Mouse (Mus musculus) stomach, embryonic 16.5 days (tissue): ENCODE measurements around the gene Mdm4. TPM values are rescaled to one million over a fixed set of nuclear protein-coding genes. Genes with fewer than 3 reads are reported as not detected.
"Not testable (repeated sequence)": the region's sequence is repeated elsewhere in the genome, so short reads cannot be mapped to it uniquely, and the experiment has no call there.

Source experiments
- ATAC-seq: fragments of 200-750 bp; cut with Nextera tagmentation; 2 replicates; pipeline ENCODE4 v1.8.0; 2017; ENCODE audit warnings: moderate number of reproducible peaks, moderate TSS enrichment; ENCODE audit not compliant: insufficient read depth, low FRiP score
- H3K27ac ChIP-seq: fragments of 300-500 bp; sonication (generic); 2 replicates; pipeline ENCODE4 v1.5.1; 2014; ENCODE audit warnings: low read length
- H3K27me3 ChIP-seq: fragments of 300-500 bp; sonication (generic); 2 replicates; pipeline ENCODE4 v1.6.1; 2014; ENCODE audit warnings: low read length, control low read depth, mixed read lengths; ENCODE audit not compliant: control insufficient read depth, insufficient read depth
- H3K36me3 ChIP-seq: fragments of 300-500 bp; sonication (generic); 2 replicates; pipeline ENCODE4 v1.6.1; 2014; ENCODE audit warnings: low read length; ENCODE audit not compliant: control insufficient read depth, insufficient read depth
- H3K4me1 ChIP-seq: fragments of 300-500 bp; sonication (generic); 2 replicates; pipeline ENCODE4 v1.6.1; 2014; ENCODE audit warnings: low read length, control low read depth, mixed read lengths; ENCODE audit not compliant: control insufficient read depth, insufficient read depth
- H3K4me2 ChIP-seq: fragments of 300-500 bp; sonication (generic); 2 replicates; pipeline ENCODE4 v1.6.1; 2014; ENCODE audit warnings: low read depth, low read length, mixed read lengths
- H3K4me3 ChIP-seq: fragments of 300-500 bp; sonication (generic); replicated peaks from 2 replicates; pipeline ENCODE4 v1.5.1; 2014; ENCODE audit warnings: mild to moderate bottlenecking, low read length
- H3K9ac ChIP-seq: fragments of 300-500 bp; sonication (generic); 2 replicates; pipeline ENCODE4 v1.6.1; 2014; ENCODE audit warnings: low read length
- H3K9me3 ChIP-seq: fragments of 300-500 bp; sonication (generic); replicated peaks from 2 replicates; pipeline ENCODE4 v1.6.1; 2016; ENCODE audit warnings: low read length, control low read depth; ENCODE audit not compliant: control insufficient read depth
- WGBS: fragments of 180-500 bp; shearing (Covaris S2); extraction: QIAGEN DNeasy Blood & Tissue Kit; methylation state at CpG from one replicate; pipeline ENCODE4 v1.1.7; 2014; 5-methylcytosine and 5-hydroxymethylcytosine counted together
- polyA plus RNA-seq: library from polyadenylated mRNA; unstranded; fragments of >200 nt; fragmentation: Nextera tagmentation; extraction: Ambion mirVana; gene quantifications from 2 replicates; pipeline ENCODE4 v1.2.1, GENCODE M21; 2015

The Mdm4 gene
- polyA plus RNA-seq, 1 experiment from 2014 or later = 33.7 TPM

DNA sequence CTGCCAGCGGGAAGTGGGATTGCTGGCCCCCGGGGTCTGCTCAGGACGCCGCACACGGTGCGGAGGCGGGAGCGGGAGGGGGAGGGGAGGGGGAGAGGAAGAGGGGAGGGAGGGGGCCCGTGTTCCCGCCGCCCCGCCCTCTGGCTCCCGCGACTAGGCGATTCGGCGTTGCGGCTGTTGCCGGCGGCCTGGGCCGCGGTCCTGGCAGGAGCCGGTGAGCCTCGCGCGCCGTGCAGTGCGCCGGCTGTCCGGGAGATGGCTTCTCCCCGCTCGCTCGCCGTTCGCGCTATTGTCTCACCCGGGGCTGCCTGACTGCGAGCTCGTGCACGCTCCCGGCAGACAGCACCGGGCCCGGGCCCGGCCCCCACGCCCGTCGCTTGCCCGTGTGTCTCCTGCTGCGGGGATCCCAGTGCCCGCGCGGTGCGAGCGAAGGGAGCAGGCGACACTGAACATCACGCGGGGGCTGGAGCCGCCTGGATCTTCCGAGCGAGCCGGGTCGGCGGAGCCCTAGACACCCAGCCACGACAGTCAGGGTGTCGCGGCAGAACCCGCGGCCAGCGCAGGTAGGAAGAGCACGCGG, 15.6 kb upstream of the Mdm4 start:
- ATAC-seq = peak; percentile 87
- WGBS = under 1% methylated on average over 61 of the region's 71 CpGs
- H3K4me2 ChIP-seq = peak overlapping the region; percentile 60

DNA sequence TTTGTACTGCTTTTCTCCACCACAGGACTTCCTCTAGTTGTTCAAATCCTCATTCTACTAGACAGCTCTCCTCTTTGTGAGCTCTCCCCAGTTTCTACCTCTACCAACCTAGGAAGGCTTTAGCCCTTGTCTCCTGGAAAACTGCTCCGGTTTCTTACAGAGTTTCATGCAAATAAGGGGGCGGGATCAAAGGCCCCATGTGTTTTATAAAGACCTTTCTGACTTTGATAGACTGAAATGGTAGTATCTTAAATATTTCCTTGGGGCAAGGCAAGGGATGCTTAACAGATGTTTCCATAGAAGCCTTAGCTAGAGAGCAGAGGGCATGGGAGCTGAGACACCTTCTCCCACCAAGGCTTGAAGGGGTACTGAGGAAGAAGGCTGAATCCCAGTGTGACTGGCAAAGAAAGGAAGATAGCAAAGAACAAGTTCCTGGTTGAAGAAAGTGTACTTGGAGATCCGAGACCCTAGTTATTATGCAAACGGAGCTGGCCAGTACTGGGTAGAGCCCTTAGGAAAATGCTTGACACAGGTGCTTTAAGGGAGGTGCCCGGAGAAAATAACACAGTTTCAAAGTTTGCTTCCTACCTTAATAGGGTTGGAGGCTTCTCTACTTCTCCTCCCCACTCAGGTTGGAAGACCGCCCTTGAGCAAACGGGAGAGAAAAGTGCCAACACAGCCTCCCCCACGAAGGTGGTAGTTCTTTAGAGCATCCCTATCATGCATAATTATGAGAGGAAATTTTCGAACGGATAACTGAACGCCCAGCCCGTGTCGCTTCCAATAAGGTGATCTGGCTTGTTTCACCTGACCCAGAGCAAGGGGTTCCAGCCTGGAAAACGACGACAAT, 14.9 kb upstream of the Mdm4 start, which contains the start of gene Pik3c2b:
Gene Pik3c2b, plus strand, starts transcription at position 657 of the 850 bp plus-strand sequence.
- peak within 1 kb of the TSS; percentile 94 for H3K9ac ChIP-seq
- H3K4me2 ChIP-seq = peak within 1 kb of the TSS; percentile 60
- no peaks in the 10 kb centered on the region for H3K27me3 ChIP-seq
- no peak for ATAC-seq
- no peaks in the 10 kb centered on the region for H3K36me3 ChIP-seq
- WGBS = 4% methylated on average over 15 of the region's 15 CpGs
- peaks cover 26% of the 10 kb centered on the region for H3K4me1 ChIP-seq
- H3K27ac ChIP-seq = peak within 1 kb of the TSS; percentile 87
- H3K4me3 ChIP-seq = peak within 1 kb of the TSS; percentile 80
- H3K9me3 ChIP-seq = no peaks in the 10 kb centered on the region

More for the DNA sequence above, 15.6 kb upstream of the Mdm4 start:
- H3K4me1 ChIP-seq = peaks cover 26% of the 10 kb centered on the region
- no peaks in the 10 kb centered on the region for H3K9me3 ChIP-seq
- peak overlapping the region; percentile 80 for H3K4me3 ChIP-seq
- H3K9ac ChIP-seq = peak overlapping the region; percentile 94
- no peaks in the 10 kb centered on the region for H3K36me3 ChIP-seq
- H3K27me3 ChIP-seq = no peaks in the 10 kb centered on the region
- H3K27ac ChIP-seq = peak overlapping the region; percentile 87

GRCm38 (mm10) chr1:133039505-133039949, 9.2 kb upstream of the Mdm4 start:
- H3K4me3 ChIP-seq = no peak overlapping the region
- H3K27me3 ChIP-seq = no peaks in the 10 kb centered on the region
- WGBS = 16% methylated on average over 4 of the region's 4 CpGs
- no peak overlapping the region for H3K27ac ChIP-seq
- no peaks in the 10 kb centered on the region for H3K9me3 ChIP-seq
- no peaks in the 10 kb centered on the region for H3K36me3 ChIP-seq
- H3K9ac ChIP-seq = no peak overlapping the region
- H3K4me1 ChIP-seq = no peaks in the 10 kb centered on the region
- peak; percentile 66; the same call in 1 of the 2 replicates for ATAC-seq
- no peak overlapping the region for H3K4me2 ChIP-seq

DNA sequence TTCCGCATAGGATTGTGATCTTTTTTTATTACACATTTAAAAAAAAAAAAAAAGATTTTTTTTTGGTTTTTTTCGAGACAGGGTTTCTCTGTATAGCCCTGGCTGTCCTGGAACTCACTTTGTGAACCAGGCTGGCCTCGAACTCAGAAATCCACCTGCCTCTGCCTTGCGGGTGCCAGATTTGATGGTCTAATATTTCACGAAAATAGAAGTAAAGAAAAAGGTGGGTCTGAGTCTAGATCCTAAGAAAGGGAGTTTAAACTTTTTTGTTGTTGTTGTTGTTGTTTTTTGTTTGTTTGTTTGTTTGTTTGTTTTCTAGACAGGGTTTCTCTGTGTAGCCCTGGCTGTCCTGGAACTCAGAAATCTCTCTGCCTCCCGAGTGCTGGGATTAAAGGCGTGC, 4.3 kb upstream of the Mdm4 start:
- H3K27ac ChIP-seq, H3K36me3 ChIP-seq, H3K4me3 ChIP-seq, H3K4me2 ChIP-seq, H3K27me3 ChIP-seq, ATAC-seq, H3K9ac ChIP-seq, H3K9me3 ChIP-seq, H3K4me1 ChIP-seq: not testable (repeated sequence)
- WGBS = 66% methylated on average over 7 of the region's 7 CpGs

- peaks cover 9% of the 10 kb centered on the region for H3K4me1 ChIP-seq
- H3K9ac ChIP-seq = no peak overlapping the region
- 2% methylated on average over 11 of the region's 11 CpGs for WGBS
- peak overlapping the region; percentile 57; the same call in 1 of the 2 replicates for H3K27ac ChIP-seq
- H3K4me2 ChIP-seq = peak overlapping the region; percentile 54
- no peaks in the 10 kb centered on the region for H3K27me3 ChIP-seq
- H3K9me3 ChIP-seq = no peaks in the 10 kb centered on the region
- peak; percentile 74 for ATAC-seq
- H3K36me3 ChIP-seq = no peaks in the 10 kb centered on the region
- H3K4me3 ChIP-seq = peak overlapping the region; percentile 61
These were observed 3.7 kb upstream of the Mdm4 start for GRCm38 (mm10) chr1:133034091-133034460.

- Histone ChIP-seq H3K4me3 (peak overlapping the region; percentile 61), H3K36me3 (no peaks in the 10 kb centered on the region), H3K4me2 (peak overlapping the region; percentile 54), H3K4me1 (peaks cover 9% of the 10 kb centered on the region), H3K27ac (peak overlapping the region; percentile 82), H3K9me3 (no peaks in the 10 kb centered on the region), H3K9ac (peak overlapping the region; percentile 72), H3K27me3 (no peaks in the 10 kb centered on the region)
- peak; percentile 90 for ATAC-seq
- under 1% methylated on average over 28 of the region's 28 CpGs for WGBS
These were observed 3.1 kb upstream of the Mdm4 start for GRCm38 (mm10) chr1:133033316-133034090.

DNA sequence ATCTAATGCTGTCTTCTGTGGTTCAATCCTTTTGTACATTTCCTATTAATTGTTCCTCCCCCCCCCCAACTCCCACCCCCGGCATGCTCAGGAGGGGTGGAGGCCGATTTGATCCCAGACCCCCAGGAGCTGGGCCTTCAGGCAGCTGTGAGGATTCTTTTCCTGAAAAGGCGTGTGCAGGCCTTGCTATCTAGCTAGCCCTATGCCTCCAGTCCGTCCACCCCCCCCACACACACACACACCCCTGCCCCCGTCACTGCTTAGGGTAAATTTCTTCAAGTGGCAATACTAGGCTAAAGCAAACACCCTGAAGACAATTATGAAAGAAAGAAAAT, 2.6 kb upstream of the Mdm4 start:
- Histone ChIP-seq H3K27me3 (no peaks in the 10 kb centered on the region), H3K27ac (peak overlapping the region; percentile 82), H3K9ac (peak overlapping the region; percentile 72), H3K9me3 (no peaks in the 10 kb centered on the region), H3K4me2 (peak overlapping the region; percentile 54), H3K4me3 (peak overlapping the region; percentile 61), H3K4me1 (peaks cover 9% of the 10 kb centered on the region), H3K36me3 (no peaks in the 10 kb centered on the region)
- 12% methylated on average over 5 of the region's 5 CpGs for WGBS
- peak; percentile 21; the same call in 1 of the 2 replicates for ATAC-seq

- ATAC-seq = no peak
- H3K27ac ChIP-seq = no peak overlapping the region
- H3K9ac ChIP-seq = no peak overlapping the region
- no peak overlapping the region for H3K4me3 ChIP-seq
- 78% methylated on average over 3 of the region's 3 CpGs for WGBS
- H3K4me2 ChIP-seq = no peak overlapping the region
- no peaks in the 10 kb centered on the region for H3K36me3 ChIP-seq
- H3K9me3 ChIP-seq = no peaks in the 10 kb centered on the region
- H3K4me1 ChIP-seq = peaks cover 9% of the 10 kb centered on the region
- no peaks in the 10 kb centered on the region for H3K27me3 ChIP-seq
These were observed 617 bp downstream of the Mdm4 start for GRCm38 (mm10) chr1:133029744-133030143.

- Histone ChIP-seq H3K4me1 (peaks cover 7% of the 10 kb centered on the region), H3K27me3 (no peaks in the 10 kb centered on the region), H3K4me2 (no peak overlapping the region), H3K4me3 (no peak overlapping the region), H3K9ac (no peak overlapping the region), H3K9me3 (no peaks in the 10 kb centered on the region), H3K27ac (no peak overlapping the region), H3K36me3 (no peaks in the 10 kb centered on the region)
- WGBS = 30% methylated on average over 7 of the region's 7 CpGs
- no peak for ATAC-seq
These were observed 2.4 kb downstream of the Mdm4 start for GRCm38 (mm10) chr1:133027980-133028379.
